Mouse (Mus musculus): ENCODE results near the gene Nphp3. TPM values are rescaled to one million over a fixed set of nuclear protein-coding genes. Genes with fewer than 3 reads are reported as not detected.

Nphp3 gene
- 1 to 10 TPM; 5.6 to 9.1 TPM for total RNA-seq (2021)
- long read RNA-seq, experiment 1, partial matches to known transcripts = 3 of 3 reads
- long read RNA-seq, experiment 1, other reads (novel, unspliced or antisense) = 0 of 3 reads
- long read RNA-seq, experiment 2, partial matches to known transcripts = 3 of 3 reads
- long read RNA-seq, experiment 2, other reads (novel, unspliced or antisense) = 0 of 3 reads

GRCm38 (mm10) chr9:104001921-104002859, at the start of gene Nphp3:
Gene Nphp3, plus strand, starts transcription at chr9:104002544.
- DNase-seq (ENCODE audit: low spot score in 2 of 2) = peak; percentile 97 to 99

GRCm38 (mm10) chr9:103958722-103959121, 43.6 kb upstream of the Nphp3 start:
- no peak for DNase-seq (ENCODE audit: low spot score in 2 of 2)

DNA sequence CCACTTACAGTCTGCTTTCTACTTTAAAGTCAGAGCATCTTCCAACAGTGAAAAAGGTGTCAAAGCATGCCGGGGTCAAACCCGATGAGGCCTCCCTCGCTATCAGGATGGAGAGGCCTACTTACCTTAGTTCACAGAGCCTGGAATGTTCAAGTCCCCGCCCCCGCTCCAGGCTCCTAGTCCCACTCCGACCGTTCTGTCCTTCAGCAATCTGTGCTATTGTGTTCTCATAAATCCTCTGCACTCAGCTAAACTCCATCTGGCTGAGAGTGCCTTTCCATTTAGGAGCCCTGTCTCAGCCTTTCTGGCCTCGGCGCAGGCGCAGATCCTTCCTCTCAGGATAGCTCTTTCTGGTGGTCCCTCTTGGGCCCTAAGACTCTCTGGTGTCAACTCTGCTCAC, 42.4 kb upstream of the Nphp3 start:
- no peak for DNase-seq (ENCODE audit: low spot score in 2 of 2)

GRCm38 (mm10) chr9:103996496-103996895, 5.8 kb upstream of the Nphp3 start:
- peak; percentile 49 to 77 for DNase-seq (ENCODE audit: low spot score in 2 of 2)

- DNase-seq (ENCODE audit: low spot score in 2 of 2) = no peak
Measured at GRCm38 (mm10) chr9:104000601-104001000, 1.7 kb upstream of the Nphp3 start.

DNA sequence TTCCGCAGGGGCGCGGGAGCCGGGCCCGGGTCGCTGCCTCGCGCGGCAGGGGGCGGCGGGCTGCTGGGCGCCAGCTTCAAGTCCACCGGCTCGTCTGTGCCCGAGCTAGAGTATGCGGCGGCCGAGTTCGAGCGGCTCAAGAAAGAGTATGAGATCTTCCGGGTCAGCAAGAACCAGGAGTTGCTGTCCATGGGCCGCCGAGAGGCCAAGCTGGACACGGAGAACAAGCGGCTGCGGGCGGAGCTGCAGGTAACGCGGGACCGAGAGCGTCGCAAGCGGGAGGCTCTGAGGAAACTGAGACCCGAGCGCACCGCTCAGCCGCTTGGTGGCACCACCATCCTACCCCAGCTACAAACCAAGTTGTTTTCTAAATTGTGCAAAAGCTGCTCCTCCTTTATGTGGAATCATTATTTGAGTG, 578 bp downstream of the Nphp3 start:
- peak; percentile 68 to 79 for DNase-seq (ENCODE audit: low spot score in 2 of 2)

GRCm38 (mm10) chr9:104014526-104014925, 12.2 kb downstream of the Nphp3 start:
- no peak for DNase-seq (ENCODE audit: low spot score in 2 of 2)

- DNase-seq (ENCODE audit: low spot score in 2 of 2) = no peak
Measured at GRCm38 (mm10) chr9:104021026-104021425, 18.7 kb downstream of the Nphp3 start.

GRCm38 (mm10) chr9:104027186-104027585, 24.8 kb downstream of the Nphp3 start:
- DNase-seq (ENCODE audit: low spot score in 2 of 2) = no peak

DNA sequence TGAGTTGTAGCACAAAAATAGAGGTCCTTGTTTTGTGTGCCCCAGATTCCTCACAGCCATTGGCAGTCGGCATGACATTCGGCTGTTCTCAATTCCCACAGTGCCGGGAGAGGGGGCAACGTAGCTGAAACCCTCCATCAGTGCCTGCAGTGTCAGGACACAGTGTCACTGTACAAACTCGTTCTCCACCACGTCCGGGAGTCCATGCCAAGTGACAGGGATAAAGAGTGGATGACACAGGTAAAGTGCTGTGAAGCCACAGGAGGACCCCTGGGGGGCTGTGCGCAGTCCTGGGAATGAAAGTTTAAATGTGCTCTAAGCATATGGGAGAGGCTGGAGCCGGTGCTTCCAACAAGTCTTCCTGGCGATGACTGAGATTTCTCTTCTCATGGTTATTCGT, 27.5 kb downstream of the Nphp3 start:
- DNase-seq (ENCODE audit: low spot score in 2 of 2) = no peak

- DNase-seq (ENCODE audit: low spot score in 2 of 2) = no peak
Measured at GRCm38 (mm10) chr9:104034231-104034630, 31.9 kb downstream of the Nphp3 start.

GRCm38 (mm10) chr9:104034718-104035117, 32.4 kb downstream of the Nphp3 start:
- DNase-seq (ENCODE audit: low spot score in 2 of 2) = no peak

DNA sequence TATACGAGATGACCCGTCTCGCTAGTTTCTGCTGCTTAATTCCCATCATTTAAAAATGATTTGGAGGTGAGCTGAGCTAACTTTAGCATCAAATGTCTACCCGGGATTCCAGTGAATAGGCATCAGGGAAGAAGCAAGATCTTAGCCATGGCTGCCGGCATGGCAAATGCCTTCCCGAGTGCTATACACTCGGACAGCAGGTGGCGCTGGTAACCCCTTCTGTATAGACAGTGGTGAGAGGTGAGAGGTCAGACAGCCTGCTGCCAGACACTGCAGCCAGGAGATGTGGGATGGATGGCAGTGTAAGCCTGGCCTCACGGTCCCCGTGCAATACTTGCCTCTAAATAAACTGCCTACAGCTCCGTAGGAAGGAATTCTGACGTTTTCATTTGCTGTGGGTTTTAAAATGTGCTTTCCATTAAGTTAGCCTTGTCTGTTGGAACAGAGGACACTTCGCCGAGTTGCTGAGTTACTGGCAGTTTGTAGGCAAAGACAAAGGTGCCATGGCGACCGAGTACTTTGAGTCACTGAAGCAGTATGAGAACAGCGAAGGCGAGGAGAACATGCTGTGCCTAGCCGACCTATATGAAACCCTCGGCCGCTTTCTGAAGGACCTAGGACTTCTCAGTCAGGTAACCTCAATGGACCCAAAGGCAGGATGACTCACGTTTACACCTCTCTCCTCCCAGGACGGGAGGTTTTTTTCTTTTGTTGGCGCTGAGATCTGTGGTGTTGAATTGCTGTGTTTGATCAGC, 33.1 kb downstream of the Nphp3 start:
- peak; percentile 74 to 80 for DNase-seq (ENCODE audit: low spot score in 2 of 2)

DNA sequence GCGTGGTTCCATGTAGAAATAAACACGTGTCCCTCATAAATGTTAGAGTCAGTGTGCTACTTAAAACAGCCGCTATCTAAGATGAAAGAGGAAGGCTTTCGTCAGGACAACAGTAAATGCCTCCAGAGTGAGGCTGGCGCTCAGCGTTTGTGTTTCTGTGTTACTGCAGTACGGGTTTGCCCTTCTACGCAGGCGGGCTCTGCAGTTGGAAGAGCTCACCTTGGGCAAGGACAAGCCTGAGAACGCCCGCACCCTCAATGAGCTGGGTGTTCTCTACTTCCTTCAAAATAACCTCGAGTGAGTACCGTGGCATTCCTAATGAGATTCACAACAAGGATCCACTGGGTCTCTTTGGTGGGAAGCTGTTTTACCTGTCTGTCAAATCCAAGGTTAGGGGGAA, 35.9 kb downstream of the Nphp3 start:
- no peak for DNase-seq (ENCODE audit: low spot score in 2 of 2)

DNA sequence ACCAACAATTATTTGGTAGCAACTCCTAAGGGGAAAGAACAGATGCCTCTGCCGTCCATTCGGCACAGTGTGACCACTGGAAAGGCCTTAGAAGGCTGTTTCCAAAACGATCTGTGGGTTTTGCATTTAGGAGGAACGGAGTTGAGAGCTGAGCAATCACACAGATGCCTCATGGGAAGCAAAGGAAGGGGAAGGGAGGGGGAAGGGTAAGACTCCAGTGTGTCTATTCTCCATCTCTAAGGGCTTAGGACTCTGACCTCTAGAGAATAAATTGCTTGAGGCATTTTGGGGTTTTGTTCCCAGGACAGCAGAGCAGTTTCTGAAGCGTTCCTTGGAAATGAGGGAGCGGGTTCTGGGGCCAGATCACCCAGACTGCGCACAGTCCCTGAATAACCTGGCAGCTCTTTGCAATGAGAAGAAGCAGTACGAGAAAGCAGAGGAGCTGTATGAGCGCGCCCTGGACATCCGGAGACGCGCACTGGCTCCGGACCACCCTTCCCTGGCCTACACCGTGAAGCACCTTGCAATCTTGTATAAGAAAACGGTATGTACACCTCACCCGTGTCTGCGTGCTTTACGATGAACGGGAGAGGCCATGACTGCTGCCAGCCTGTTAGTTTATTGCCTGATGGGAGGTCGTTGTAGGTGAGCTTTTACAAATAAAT, 36.8 kb downstream of the Nphp3 start:
- DNase-seq (ENCODE audit: low spot score in 2 of 2) = no peak

DNA sequence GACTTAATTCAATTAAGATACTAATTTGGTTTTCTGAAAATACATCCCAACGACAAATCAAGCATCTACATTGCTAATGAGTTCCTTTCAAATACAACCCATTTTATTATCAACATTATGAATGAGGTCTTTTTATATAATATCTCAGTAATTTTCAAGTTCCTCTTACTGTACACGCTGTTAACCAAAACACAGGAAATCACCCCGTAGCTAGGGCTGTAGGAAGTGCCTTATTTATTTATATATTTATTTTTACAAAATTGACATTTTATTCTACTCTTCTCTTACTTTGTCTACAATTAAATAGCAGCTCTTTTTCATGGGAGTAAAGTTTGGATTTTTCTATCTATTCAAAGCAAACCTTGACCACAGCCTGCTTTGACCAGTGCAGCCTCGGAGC, 37.4 kb downstream of the Nphp3 start:
- no peak for DNase-seq (ENCODE audit: low spot score in 2 of 2)

DNA sequence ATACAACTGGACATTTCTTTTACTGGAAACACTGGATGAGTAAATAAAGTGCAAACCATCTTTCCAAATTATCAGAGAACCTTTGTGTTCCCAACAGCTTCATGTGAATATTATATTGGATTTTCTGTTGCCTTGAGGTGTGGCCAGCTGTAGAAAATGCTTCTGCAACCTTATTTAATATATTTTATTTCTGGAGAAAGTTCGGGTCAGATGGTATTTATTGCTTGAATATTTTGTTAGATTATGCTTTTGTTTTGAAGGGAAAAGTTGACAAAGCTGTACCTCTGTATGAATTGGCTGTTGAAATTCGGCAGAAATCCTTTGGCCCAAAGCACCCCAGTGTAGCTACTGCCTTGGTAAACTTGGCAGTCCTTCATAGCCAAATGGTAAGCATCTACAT, 38.0 kb downstream of the Nphp3 start, which contains the start of gene Gm28305:
Gene Gm28305 (plus strand): TSS at position 301 of the 400 bp plus-strand sequence.
- DNase-seq (ENCODE audit: low spot score in 2 of 2) = no peak

- no peak for DNase-seq (ENCODE audit: low spot score in 2 of 2)
Measured at GRCm38 (mm10) chr9:104043676-104044075, 41.3 kb downstream of the Nphp3 start.

GRCm38 (mm10) chr9:104051028-104051427, 48.7 kb downstream of the Nphp3 start:
- no peak for DNase-seq (ENCODE audit: low spot score in 2 of 2)

DNA sequence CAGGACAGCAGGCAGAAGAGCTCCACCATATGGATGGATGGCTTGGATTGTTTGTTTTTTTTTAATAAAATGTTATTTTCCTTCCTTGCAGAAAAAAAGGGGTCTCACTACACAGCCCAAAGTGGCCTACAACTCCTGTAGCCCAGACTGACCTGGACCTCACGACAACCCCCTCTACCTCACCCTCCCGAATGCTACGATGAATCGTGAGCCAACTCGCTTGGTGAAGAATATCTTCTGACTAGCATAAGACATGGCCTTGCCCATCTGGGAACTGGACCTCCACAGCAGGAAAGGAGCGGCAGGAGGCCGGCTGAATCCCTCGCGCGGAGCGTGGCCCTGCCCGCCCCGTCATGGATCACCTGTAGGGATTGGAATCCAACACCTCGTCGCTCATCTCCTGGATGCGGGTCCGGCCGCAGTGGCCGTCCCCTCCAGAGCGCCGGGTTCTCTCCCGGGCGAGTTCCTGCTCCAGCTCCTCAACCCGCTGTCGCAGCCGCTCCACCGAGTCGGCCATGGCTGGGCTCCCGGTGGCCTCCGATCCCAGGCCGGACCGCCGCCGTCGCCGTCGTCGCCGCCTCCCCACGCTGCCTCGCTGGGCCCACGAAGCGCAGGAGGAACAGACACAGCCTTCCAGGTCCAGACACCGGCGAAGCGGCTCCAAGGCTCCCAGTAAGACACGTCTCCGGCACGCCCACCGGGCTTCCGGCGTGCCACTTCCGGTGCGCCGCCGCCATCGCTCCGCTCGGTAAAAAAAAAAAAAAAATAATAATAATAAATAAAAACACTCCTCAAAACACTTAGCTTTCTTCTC, 60.3 kb downstream of the Nphp3 start, which contains the start of gene Uba5:
Gene Uba5 (minus strand): TSS at position 705 of the 814 bp plus-strand sequence.
- peak; percentile 64 to 75 for DNase-seq (ENCODE audit: low spot score in 2 of 2)
